Mouse (Mus musculus): ENCODE results near the gene Dpagt1. TPM values are rescaled to one million over a fixed set of nuclear protein-coding genes. Genes with fewer than 3 reads are reported as not detected.

The Dpagt1 gene
- polyA plus RNA-seq, 1 experiment from 2014 or later: 39.1 TPM

GRCm38 (mm10) chr9:44307248-44307647 lies 18.6 kb upstream of the Dpagt1 start:
- WGBS: 80% methylated on average over 2 of the region's 2 CpGs
- H3K4me2 ChIP-seq (replicated peaks): no peak overlapping the region
- no peak overlapping the region for H3K9ac ChIP-seq
- H3K27ac ChIP-seq: no peak overlapping the region
- no peak for ATAC-seq (ENCODE audit: low FRiP score, low read depth)
- H3K36me3 ChIP-seq: peaks cover 8% of the 10 kb centered on the region
- no peaks in the 10 kb centered on the region for H3K27me3 ChIP-seq (replicated peaks)
- no peaks in the 10 kb centered on the region for H3K9me3 ChIP-seq
- no peak overlapping the region for H3K4me3 ChIP-seq
- H3K4me1 ChIP-seq: peaks cover 19% of the 10 kb centered on the region

- 56% methylated on average over 3 of the region's 3 CpGs for WGBS
- H3K4me3 ChIP-seq: no peak overlapping the region
- peaks cover 27% of the 10 kb centered on the region for H3K36me3 ChIP-seq
- H3K4me1 ChIP-seq: peaks cover 12% of the 10 kb centered on the region
- no peak for ATAC-seq (ENCODE audit: low FRiP score, low read depth)
- no peaks in the 10 kb centered on the region for H3K27me3 ChIP-seq (replicated peaks)
- H3K4me2 ChIP-seq (replicated peaks): no peak overlapping the region
- no peaks in the 10 kb centered on the region for H3K9me3 ChIP-seq
- no peak overlapping the region for H3K9ac ChIP-seq
- H3K27ac ChIP-seq: no peak overlapping the region
Measured at GRCm38 (mm10) chr9:44309756-44310155, 16.1 kb upstream of the Dpagt1 start.

GRCm38 (mm10) chr9:44310750-44311135 lies 15.1 kb upstream of the Dpagt1 start:
- ATAC-seq (ENCODE audit: low FRiP score, low read depth): no peak
- no peaks in the 10 kb centered on the region for H3K27me3 ChIP-seq (replicated peaks)
- H3K4me2 ChIP-seq (replicated peaks): peak overlapping the region; percentile 27
- WGBS: 32% methylated on average over 10 of the region's 10 CpGs
- H3K36me3 ChIP-seq: peaks cover 37% of the 10 kb centered on the region
- H3K9ac ChIP-seq: no peak overlapping the region
- peaks cover 10% of the 10 kb centered on the region for H3K4me1 ChIP-seq
- no peaks in the 10 kb centered on the region for H3K9me3 ChIP-seq
- H3K27ac ChIP-seq: no peak overlapping the region
- no peak overlapping the region for H3K4me3 ChIP-seq

- WGBS: 6% methylated on average over 27 of the region's 27 CpGs
- H3K9ac ChIP-seq: no peak overlapping the region
- peaks cover 10% of the 10 kb centered on the region for H3K4me1 ChIP-seq
- no peaks in the 10 kb centered on the region for H3K27me3 ChIP-seq (replicated peaks)
- ATAC-seq (ENCODE audit: low FRiP score, low read depth): peak; percentile 63; the same call in 1 of the 2 replicates
- H3K9me3 ChIP-seq: no peaks in the 10 kb centered on the region
- H3K4me2 ChIP-seq (replicated peaks): peak overlapping the region; percentile 27
- H3K36me3 ChIP-seq: peaks cover 44% of the 10 kb centered on the region
- H3K27ac ChIP-seq: no peak overlapping the region
- H3K4me3 ChIP-seq: no peak overlapping the region
Measured at GRCm38 (mm10) chr9:44311136-44312134, 14.4 kb upstream of the Dpagt1 start.

GRCm38 (mm10) chr9:44313476-44314256 lies 12.2 kb upstream of the Dpagt1 start:
- Histone ChIP-seq H3K9ac (no peak overlapping the region), H3K9me3 (no peaks in the 10 kb centered on the region), H3K27ac (no peak overlapping the region), H3K36me3 (peaks cover 50% of the 10 kb centered on the region), H3K4me1 (peaks cover 23% of the 10 kb centered on the region), H3K4me3 (no peak overlapping the region), H3K27me3 (replicated peaks) (no peaks in the 10 kb centered on the region), H3K4me2 (replicated peaks) (no peak overlapping the region)
- no peak for ATAC-seq (ENCODE audit: low FRiP score, low read depth)
- WGBS: 82% methylated on average over 19 of the region's 19 CpGs

GRCm38 (mm10) chr9:44314257-44314547 lies 11.6 kb upstream of the Dpagt1 start:
- WGBS: 77% methylated on average over 4 of the region's 4 CpGs
- ATAC-seq (ENCODE audit: low FRiP score, low read depth): no peak
- H3K27me3 ChIP-seq (replicated peaks): no peaks in the 10 kb centered on the region
- no peak overlapping the region for H3K9ac ChIP-seq
- no peak overlapping the region for H3K4me2 ChIP-seq (replicated peaks)
- no peak overlapping the region for H3K4me3 ChIP-seq
- peaks cover 29% of the 10 kb centered on the region for H3K4me1 ChIP-seq
- peaks cover 50% of the 10 kb centered on the region for H3K36me3 ChIP-seq
- no peaks in the 10 kb centered on the region for H3K9me3 ChIP-seq
- no peak overlapping the region for H3K27ac ChIP-seq

GRCm38 (mm10) chr9:44314910-44315309 lies 10.9 kb upstream of the Dpagt1 start:
- H3K9ac ChIP-seq: no peak overlapping the region
- peaks cover 50% of the 10 kb centered on the region for H3K36me3 ChIP-seq
- peaks cover 33% of the 10 kb centered on the region for H3K4me1 ChIP-seq
- no peaks in the 10 kb centered on the region for H3K9me3 ChIP-seq
- H3K4me3 ChIP-seq: no peak overlapping the region
- no peak for ATAC-seq (ENCODE audit: low FRiP score, low read depth)
- H3K27me3 ChIP-seq (replicated peaks): no peaks in the 10 kb centered on the region
- no peak overlapping the region for H3K27ac ChIP-seq
- 95% methylated on average over 18 of the region's 18 CpGs for WGBS
- no peak overlapping the region for H3K4me2 ChIP-seq (replicated peaks)

- Histone ChIP-seq H3K4me1 (peaks cover 30% of the 10 kb centered on the region), H3K4me3 (no peak overlapping the region), H3K9ac (no peak overlapping the region), H3K27me3 (replicated peaks) (no peaks in the 10 kb centered on the region), H3K4me2 (replicated peaks) (peak overlapping the region; percentile 94; the same call in 1 of the 2 replicates), H3K27ac (no peak overlapping the region), H3K36me3 (peaks cover 46% of the 10 kb centered on the region), H3K9me3 (no peaks in the 10 kb centered on the region)
- ATAC-seq (ENCODE audit: low FRiP score, low read depth): no peak
- WGBS: 74% methylated on average over 4 of the region's 4 CpGs
Measured at GRCm38 (mm10) chr9:44317452-44317851, 8.4 kb upstream of the Dpagt1 start.

- Histone ChIP-seq H3K27ac (no peak overlapping the region), H3K4me2 (replicated peaks) (peak overlapping the region; percentile 94), H3K4me3 (peak overlapping the region; percentile 88; the same call in 1 of the 2 replicates), H3K4me1 (peaks cover 30% of the 10 kb centered on the region), H3K36me3 (peaks cover 38% of the 10 kb centered on the region), H3K9ac (peak overlapping the region; percentile 33; the same call in 1 of the 2 replicates), H3K27me3 (replicated peaks) (no peaks in the 10 kb centered on the region), H3K9me3 (no peaks in the 10 kb centered on the region)
- ATAC-seq (ENCODE audit: low FRiP score, low read depth): no peak
- 72% methylated on average over 5 of the region's 5 CpGs for whole genome bisulfite sequencing
Measured at GRCm38 (mm10) chr9:44318076-44318825, 7.6 kb upstream of the Dpagt1 start.

- no peaks in the 10 kb centered on the region for H3K27me3 ChIP-seq (replicated peaks)
- H3K27ac ChIP-seq: no peak overlapping the region
- H3K9ac ChIP-seq: peak overlapping the region; percentile 83; the same call in 1 of the 2 replicates
- peaks cover 33% of the 10 kb centered on the region for H3K36me3 ChIP-seq
- 43% methylated on average over 3 of the region's 3 CpGs for WGBS
- H3K4me2 ChIP-seq (replicated peaks): peak overlapping the region; percentile 94
- no peaks in the 10 kb centered on the region for H3K9me3 ChIP-seq
- H3K4me3 ChIP-seq: peak overlapping the region; percentile 88
- ATAC-seq (ENCODE audit: low FRiP score, low read depth): no peak
- peaks cover 30% of the 10 kb centered on the region for H3K4me1 ChIP-seq
Measured at GRCm38 (mm10) chr9:44318826-44319095, 7.1 kb upstream of the Dpagt1 start.

GRCm38 (mm10) chr9:44319105-44319886 lies 6.5 kb upstream of the Dpagt1 start:
- peak; percentile 4; the same call in 1 of the 2 replicates for ATAC-seq (ENCODE audit: low FRiP score, low read depth)
- Histone ChIP-seq H3K27me3 (replicated peaks) (no peaks in the 10 kb centered on the region), H3K4me3 (peak overlapping the region; percentile 88), H3K4me2 (replicated peaks) (peak overlapping the region; percentile 94), H3K9me3 (no peaks in the 10 kb centered on the region), H3K27ac (peak overlapping the region; percentile 51; the same call in 1 of the 2 replicates), H3K36me3 (peaks cover 27% of the 10 kb centered on the region), H3K4me1 (peaks cover 30% of the 10 kb centered on the region), H3K9ac (peak overlapping the region; percentile 83)
- 2% methylated on average over 37 of the region's 37 CpGs for WGBS

All from neural tube, embryonic 12.5 days (tissue).